Mouse (Mus musculus) small intestine, adult 2 months (tissue): ENCODE measurements around the gene Fcnb. TPM values are rescaled to one million over a fixed set of nuclear protein-coding genes. Genes with fewer than 3 reads are reported as not detected.

ENCODE experiments used
- H3K27ac ChIP-seq: fragments of 200-500 bp; 2 replicates; pipeline ENCODE4 v1.5.1; 2012; ENCODE audit warnings: low read depth, low read length, control low read depth, inconsistent platforms; ENCODE audit not compliant: insufficient read depth
- H3K27me3 ChIP-seq: fragments of 200-500 bp; 2 replicates; pipeline ENCODE4 v1.6.1; 2012; ENCODE audit warnings: mild to moderate bottlenecking, moderate library complexity, low read length, inconsistent platforms; ENCODE audit not compliant: control insufficient read depth, insufficient read depth
- H3K36me3 ChIP-seq: fragments of 200-500 bp; 2 replicates; pipeline ENCODE4 v1.6.1; 2012; ENCODE audit warnings: mild to moderate bottlenecking, low read length, control low read depth, inconsistent platforms; ENCODE audit not compliant: control insufficient read depth, insufficient read depth
- H3K4me1 ChIP-seq: fragments of 200-500 bp; 2 replicates; pipeline ENCODE4 v1.6.1; 2012; ENCODE audit warnings: low read length, inconsistent platforms, mixed read lengths; ENCODE audit not compliant: control insufficient read depth, insufficient read depth, insufficient read length
- H3K4me3 ChIP-seq: fragments of 200-500 bp; 2 replicates; pipeline ENCODE4 v1.5.1; 2012; ENCODE audit warnings: low read depth, mild to moderate bottlenecking, control low read depth, inconsistent platforms, low read length, moderate library complexity
- CTCF ChIP-seq: fragments of 200-500 bp; IDR thresholded peaks from 2 replicates; pipeline ENCODE4 v1.5.1; 2012; ENCODE audit warnings: low read depth, mild to moderate bottlenecking, control low read depth, inconsistent platforms, low read length, moderate library complexity, mixed read lengths; ENCODE audit not compliant: insufficient replicate concordance, insufficient read length; ENCODE audit errors: extremely low read depth
- POLR2A ChIP-seq: fragments of 200-500 bp; IDR thresholded peaks from 2 replicates; pipeline ENCODE4 v1.6.1; 2012; ENCODE audit warnings: low read depth, mild to moderate bottlenecking, control low read depth, inconsistent platforms, low read length, moderate library complexity
- WGBS: fragments of 180-500 bp; shearing (Covaris S2); methylation state at CpG from one replicate; pipeline ENCODE4 v1.1.7; 2018; 5-methylcytosine and 5-hydroxymethylcytosine counted together
- polyA plus RNA-seq: library from polyadenylated mRNA; depleted of rRNA; stranded (reverse); fragments of >200 nt; gene quantifications from 2 replicates; pipeline ENCODE4 v1.2.3, GENCODE M21; 2012; rRNA removed

Gene Fcnb
- polyA plus RNA-seq, 1 experiment = not detected

GRCm38 (mm10) chr2:28039647-28040325 lies 44.9 kb downstream of the Fcnb start:
- no peak for TF ChIP-seq POLR2A
- TF ChIP-seq CTCF = no peak
- Histone ChIP-seq H3K4me1 (no peaks in the 10 kb centered on the region), H3K36me3 (no peaks in the 10 kb centered on the region), H3K27ac (no peak overlapping the region), H3K27me3 (no peaks in the 10 kb centered on the region), H3K4me3 (no peak overlapping the region)
- WGBS = 87% methylated on average over 10 of the region's 10 CpGs

- Histone ChIP-seq H3K4me3 (no peak overlapping the region), H3K36me3 (no peaks in the 10 kb centered on the region), H3K27ac (no peak overlapping the region), H3K4me1 (no peaks in the 10 kb centered on the region), H3K27me3 (no peaks in the 10 kb centered on the region)
- 72% methylated on average over 14 of the region's 14 CpGs for WGBS
- TF ChIP-seq POLR2A (no peak), CTCF (no peak)
Measured at GRCm38 (mm10) chr2:28038391-28039096, 46.1 kb downstream of the Fcnb start.

GRCm38 (mm10) chr2:28037505-28038390 lies 46.9 kb downstream of the Fcnb start:
- H3K4me1 ChIP-seq = no peaks in the 10 kb centered on the region
- no peak overlapping the region for H3K4me3 ChIP-seq
- no peak overlapping the region for H3K27ac ChIP-seq
- no peaks in the 10 kb centered on the region for H3K27me3 ChIP-seq
- 66% methylated on average over 12 of the region's 12 CpGs for WGBS
- no peaks in the 10 kb centered on the region for H3K36me3 ChIP-seq
- TF ChIP-seq CTCF (no peak), POLR2A (no peak)

- Histone ChIP-seq H3K27ac (no peak overlapping the region), H3K4me3 (no peak overlapping the region), H3K4me1 (no peaks in the 10 kb centered on the region), H3K27me3 (no peaks in the 10 kb centered on the region), H3K36me3 (no peaks in the 10 kb centered on the region)
- WGBS = 77% methylated on average over 13 of the region's 13 CpGs
- no peak for TF ChIP-seq POLR2A
- no peak for TF ChIP-seq CTCF
Measured at GRCm38 (mm10) chr2:28036788-28037187, 47.9 kb downstream of the Fcnb start.

GRCm38 (mm10) chr2:28034011-28034710 lies 50.5 kb downstream of the Fcnb start:
- no peak overlapping the region for H3K27ac ChIP-seq
- no peaks in the 10 kb centered on the region for H3K36me3 ChIP-seq

GRCm38 (mm10) chr2:28032469-28032868 lies 52.2 kb downstream of the Fcnb start:
- Histone ChIP-seq H3K27ac (no peak overlapping the region), H3K36me3 (no peaks in the 10 kb centered on the region), H3K27me3 (no peaks in the 10 kb centered on the region), H3K4me1 (no peaks in the 10 kb centered on the region), H3K4me3 (no peak overlapping the region)
- TF ChIP-seq POLR2A = no peak
- TF ChIP-seq CTCF = no peak
- WGBS = 70% methylated on average over 11 of the region's 11 CpGs

More at GRCm38 (mm10) chr2:28034011-28034710, 50.5 kb downstream of the Fcnb start:
- no peak for TF ChIP-seq POLR2A
- TF ChIP-seq CTCF = no peak
- H3K27me3 ChIP-seq = no peaks in the 10 kb centered on the region
- 80% methylated on average over 13 of the region's 13 CpGs for WGBS
- no peaks in the 10 kb centered on the region for H3K4me1 ChIP-seq
- H3K4me3 ChIP-seq = no peak overlapping the region

- H3K4me1 ChIP-seq = no peaks in the 10 kb centered on the region
- H3K27me3 ChIP-seq = no peaks in the 10 kb centered on the region
- TF ChIP-seq CTCF (no peak), POLR2A (no peak)
- no peak overlapping the region for H3K4me3 ChIP-seq
- WGBS = 52% methylated on average over 9 of the region's 9 CpGs
- no peaks in the 10 kb centered on the region for H3K36me3 ChIP-seq
- no peak overlapping the region for H3K27ac ChIP-seq
Measured at GRCm38 (mm10) chr2:28031860-28032259, 52.8 kb downstream of the Fcnb start.

Other genes starting within 250 kb of the Fcnb start
- gene Col5a1, start 198.5 kb downstream of the Fcnb start, polyA plus RNA-seq = 7.8 and 12.3 TPM in 2 replicates
- 6.9 and 8.9 TPM in 2 replicates for gene Olfm1, start 108.1 kb upstream of the Fcnb start, polyA plus RNA-seq